In genomic region chr1:23382461-23382805, GRCm38 (mm10) we compare ENCODE assay signal across 8 mouse cellular contexts. TPM values are rescaled to one million over a fixed set of nuclear protein-coding genes. Genes with fewer than 3 reads are reported as not detected.
DNase-seq lines count a peak whose midpoint lies in the region; ATAC-seq and TF ChIP-seq lines count a peak whose summit lies in the region.

No protein-coding gene starts in this region.

- H3K4me2 ChIP-seq in intestine, embryonic 15.5 days (replicated peaks), result peak overlapping the region; percentile 97
- H3K4me2 ChIP-seq in neural tube, embryonic 15.5 days, result peak overlapping the region; percentile 94

- H3K4me3 ChIP-seq in kidney, adult 2 months (ENCODE audit: insufficient read depth, low read depth, low read length), result peak overlapping the region; percentile 67
- peak overlapping the region; percentile 75 for H3K4me3 ChIP-seq in intestine, embryonic 15.5 days (replicated peaks)
- peak overlapping the region; percentile 87 for H3K4me3 ChIP-seq in neural tube, embryonic 15.5 days (replicated peaks)

- TF ChIP-seq CTCF in kidney, adult 2 months (conservative IDR thresholded peaks at IDR 0.05; ENCODE audit: insufficient read depth, insufficient read length, low read depth, low read length), result no peak

- H3K27ac ChIP-seq in kidney, adult 2 months (ENCODE audit: insufficient read depth, low read depth, low read length), result no peak overlapping the region
- peak overlapping the region; percentile 81 for H3K27ac ChIP-seq in intestine, embryonic 15.5 days
- peak overlapping the region; percentile 91 for H3K27ac ChIP-seq in neural tube, embryonic 15.5 days (replicated peaks)

- DNase-seq in kidney, adult 2 months, result no peak
- DNase-seq in kidney, adult 9 months, result no peak
- DNase-seq in A20 (ENCODE audit: low read depth, low spot score), result peak; percentile 47
- DNase-seq in embryo, embryonic 10.5 days (ENCODE audit: low spot score), result peak; percentile 40
- no peak for DNase-seq in adrenal gland, adult (ENCODE audit: inconsistent age in 2 of 2, low spot score in 1 of 2)
- no peak for DNase-seq in layer of hippocampus, postnatal 25 days (ENCODE audit: extremely low spot score in 1 of 2, low spot score in 1 of 2)

- no peaks in the 10 kb centered on the region for H3K27me3 ChIP-seq in kidney, adult 2 months (replicated peaks; ENCODE audit: control insufficient read depth, insufficient read depth, low read length)
- H3K27me3 ChIP-seq in intestine, embryonic 15.5 days (replicated peaks), result no peaks in the 10 kb centered on the region
- no peaks in the 10 kb centered on the region for H3K27me3 ChIP-seq in neural tube, embryonic 15.5 days (replicated peaks)

- 2% methylated on average over 21 of the region's 21 CpGs for WGBS in kidney, adult 2 months
- WGBS in intestine, embryonic 15.5 days, result under 1% methylated on average over 21 of the region's 21 CpGs
- 0% methylated on average over 21 of the region's 21 CpGs for WGBS in neural tube, embryonic 15.5 days

- H3K36me3 ChIP-seq in kidney, adult 2 months (ENCODE audit: control insufficient read depth, insufficient read depth, low read length), result no peaks in the 10 kb centered on the region
- no peaks in the 10 kb centered on the region for H3K36me3 ChIP-seq in intestine, embryonic 15.5 days
- H3K36me3 ChIP-seq in neural tube, embryonic 15.5 days, result peaks cover 3% of the 10 kb centered on the region; the same call in 1 of the 2 replicates

- ATAC-seq in intestine, embryonic 15.5 days, result no peak
- ATAC-seq in neural tube, embryonic 15.5 days (ENCODE audit: low FRiP score), result peak; percentile 34

- H3K4me1 ChIP-seq in kidney, adult 2 months (ENCODE audit: control insufficient read depth, insufficient read depth, low read length), result no peaks in the 10 kb centered on the region
- 0 out of 2 replicates have a peak, but pooled peaks cover 4% of the 10 kb centered on the region for H3K4me1 ChIP-seq in intestine, embryonic 15.5 days (replicated peaks)
- H3K4me1 ChIP-seq in neural tube, embryonic 15.5 days, result peaks cover 41% of the 10 kb centered on the region

- H3K9ac ChIP-seq in intestine, embryonic 15.5 days, result peak overlapping the region; percentile 74
- peak overlapping the region; percentile 94 for H3K9ac ChIP-seq in neural tube, embryonic 15.5 days (replicated peaks)

- no peak for TF ChIP-seq POLR2A in kidney, adult 2 months (IDR thresholded peaks at IDR 0.05; ENCODE audit: low read depth, low read length)

- H3K9me3 ChIP-seq in intestine, embryonic 15.5 days, result no peaks in the 10 kb centered on the region
- no peaks in the 10 kb centered on the region for H3K9me3 ChIP-seq in neural tube, embryonic 15.5 days (replicated peaks)

RNA-seq across cellular contexts. Expression of gene Ogfrl1, which starts 15.1 kb away (rescaled TPM):
- 5.0 and 5.2 TPM in 2 replicates for polyA plus RNA-seq in kidney, adult 2 months (2012; rRNA removed)
- polyA plus RNA-seq in intestine, embryonic 15.5 days (2015; fragmentation: Nextera tagmentation; extraction: Ambion mirVana), result 5.5 and 7.6 TPM in 2 replicates
- 18.4 and 20.3 TPM in 2 replicates for polyA plus RNA-seq in neural tube, embryonic 15.5 days (2015; fragmentation: Nextera tagmentation; extraction: Ambion mirVana)
- 100 to 1,000 TPM; 136 to 137 TPM for total RNA-seq in layer of hippocampus, postnatal 25 days (2021)

Comparison
In these comparisons a context has a peak if more than half of its experiments do, and no peak if none do; other contexts are left out.
1. DNase-seq: peak in A20 (single experiment) and embryo, embryonic 10.5 days (single experiment); none in kidney, adult 2 months (single experiment), kidney, adult 9 months (single experiment), adrenal gland, adult (0 of 2) and layer of hippocampus, postnatal 25 days (0 of 2).
2. Peak in every context shown above with its lines, with median percentiles within 50 percentile points of each other: H3K4me3 ChIP-seq.